Mouse (Mus musculus) brain, embryonic 14.5 days (tissue): ENCODE results near the gene Rsad1.

ENCODE experiments used
- CTCF ChIP-seq: fragments of 200-500 bp; IDR thresholded peaks from 2 replicates; pipeline ENCODE4 v1.5.1; 2012; ENCODE audit warnings: inconsistent platforms, mild to moderate bottlenecking, moderate library complexity, borderline replicate concordance; ENCODE audit not compliant: insufficient read depth, insufficient read length; ENCODE audit errors: extremely low read depth
- POLR2A ChIP-seq: fragments of 200-500 bp; IDR thresholded peaks from 2 replicates; pipeline ENCODE4 v1.6.1; 2012; ENCODE audit warnings: mild to moderate bottlenecking, inconsistent platforms, borderline replicate concordance; ENCODE audit not compliant: poor library complexity, insufficient read depth, insufficient read length, severe bottlenecking; ENCODE audit errors: extremely low read depth

DNA sequence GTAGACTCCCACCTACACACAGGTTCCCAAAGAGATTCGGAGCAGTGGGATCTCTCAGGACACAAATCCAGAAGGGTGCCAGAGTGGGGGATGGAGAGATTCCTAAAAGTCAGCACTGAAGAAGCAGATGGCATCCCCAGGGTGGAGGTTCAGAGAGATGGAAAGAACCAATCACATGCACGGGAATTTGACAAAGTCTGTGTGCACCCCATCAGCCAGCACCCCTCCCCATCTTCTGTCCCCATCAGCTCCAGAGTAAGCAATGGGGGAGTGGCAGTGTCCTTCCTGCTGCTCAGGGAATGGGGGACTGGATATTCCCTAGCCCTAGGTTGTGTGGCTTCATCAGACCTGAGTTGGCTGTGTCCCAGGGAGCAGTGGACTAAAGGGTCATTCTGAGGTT lies 50.0 kb downstream of the Rsad1 start:
- TF ChIP-seq POLR2A (no peak), CTCF (no peak)
